ENCODE assay signal across 14 mouse cellular contexts in the genomic region with DNA sequence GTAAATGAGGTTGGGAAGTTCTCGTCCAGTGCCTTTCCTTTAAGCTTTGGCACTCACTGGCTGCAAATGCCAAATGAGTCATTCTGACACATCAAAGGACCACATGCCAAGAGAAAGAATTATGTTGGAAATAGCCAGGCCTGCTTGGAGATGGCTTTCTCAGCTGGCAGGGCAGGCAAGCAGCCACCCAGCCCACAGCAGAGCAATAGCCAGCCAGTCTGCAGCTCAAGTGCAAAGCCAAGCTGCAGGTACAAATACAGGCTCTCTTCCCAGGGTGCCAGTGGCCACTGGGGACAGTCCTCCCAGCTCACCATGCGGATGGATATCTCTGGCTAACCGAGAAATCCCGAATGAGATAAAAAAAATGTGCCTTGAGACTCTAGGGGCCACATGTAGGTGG. TPM values are rescaled to one million over a fixed set of nuclear protein-coding genes. Genes with fewer than 3 reads are reported as not detected.
A peak's percentile ranks its signal among the peaks of the same experiment; 100 is the strongest.
DNase-seq lines count a peak whose midpoint lies in the region; ATAC-seq lines count a peak whose summit lies in the region.
"Had no signal": no experiment of that assay in that cellular context is flagged by ENCODE, and none has a peak within 500 bp of the region (broad histone marks: within the 10 kb centered on the region; RNA-seq: fewer than 3 reads in every experiment).

No protein-coding gene starts in this region.

- DNase-seq in frontal cortex, adult 2 months (ENCODE audit: extremely low spot score in 1 of 2, low spot score in 1 of 2): no peak
- peak; percentile 76 for DNase-seq in 3134 (ENCODE audit: extremely low read depth, insufficient read length, low spot score)
- peak; percentile 80 for DNase-seq in adrenal gland, adult 8-10 months
- DNase-seq in cerebellum, adult 9-10 months: peak; percentile 79
- no peak for DNase-seq in left cerebral cortex, adult 11 months (ENCODE audit: low spot score)
- DNase-seq in yolk sac, embryonic 10.5 days (ENCODE audit: low spot score): no peak
- DNase-seq: heart, postnatal 14 days; kidney, postnatal 25 days; layer of hippocampus, postnatal 36 days; liver, postnatal 0 days had no signal

- peak; percentile 72 for ATAC-seq in frontal cortex, adult (ENCODE audit: low TSS enrichment)
- ATAC-seq in megakaryocyte-erythroid progenitor cell, adult 5-6 weeks (replicated peaks; ENCODE audit: low FRiP score, low TSS enrichment, poor library complexity, severe bottlenecking): no peak
- ATAC-seq: forebrain, embryonic 13.5 days; liver, postnatal 0 days had no signal

RNA-seq across cellular contexts. Expression of a gene that starts 12.1 kb away (rescaled TPM):
- polyA plus RNA-seq in frontal cortex, adult 2 months (2012; rRNA removed): 145 and 146 TPM in 2 replicates
- total RNA-seq in adrenal gland, adult 8-10 months (2022): 100 to 1,000 TPM in 2 of 4 experiments, 10 to 100 TPM in 2; 82.9 to 169 (median 120) TPM
- total RNA-seq in megakaryocyte-erythroid progenitor cell, adult 5-6 weeks (2014; fragmentation: Nextera tagmentation): 0.12 TPM in 1 of 2 replicates, not detected in the other
- not detected in 2 replicates for total RNA-seq in megakaryocyte-erythroid progenitor cell, adult 5-6 weeks (2017)
- polyA plus RNA-seq: G1E had no signal

Comparison
In these comparisons a context has a peak if more than half of its experiments do, and no peak if none do; other contexts are left out.
1. DNase-seq: peak in 3134 (single experiment), adrenal gland, adult 8-10 months (single experiment) and cerebellum, adult 9-10 months (single experiment); none in frontal cortex, adult 2 months (0 of 2), left cerebral cortex, adult 11 months (single experiment) and yolk sac, embryonic 10.5 days (single experiment).
2. RNA of a gene that starts 12.1 kb away (total RNA-seq): 82.9 to 169 TPM in adrenal gland, adult 8-10 months; 0.12 TPM in megakaryocyte-erythroid progenitor cell, adult 5-6 weeks; every median in the first group is over 10 times any median in the second.